Mouse (Mus musculus) olfactory bulb, adult 2 months (tissue): ENCODE results near the gene Per1.

Experiments used
- CTCF ChIP-seq: fragments of 200-500 bp; IDR thresholded peaks from 2 replicates; pipeline ENCODE4 v1.5.1; 2012; ENCODE audit warnings: low read depth, mild to moderate bottlenecking, low read length, moderate library complexity; ENCODE audit not compliant: insufficient read depth
- POLR2A ChIP-seq: fragments of 200-500 bp; IDR thresholded peaks from 2 replicates; pipeline ENCODE4 v1.6.1; 2012; ENCODE audit warnings: mild to moderate bottlenecking, low read depth, low read length, moderate library complexity; ENCODE audit not compliant: insufficient read depth

DNA sequence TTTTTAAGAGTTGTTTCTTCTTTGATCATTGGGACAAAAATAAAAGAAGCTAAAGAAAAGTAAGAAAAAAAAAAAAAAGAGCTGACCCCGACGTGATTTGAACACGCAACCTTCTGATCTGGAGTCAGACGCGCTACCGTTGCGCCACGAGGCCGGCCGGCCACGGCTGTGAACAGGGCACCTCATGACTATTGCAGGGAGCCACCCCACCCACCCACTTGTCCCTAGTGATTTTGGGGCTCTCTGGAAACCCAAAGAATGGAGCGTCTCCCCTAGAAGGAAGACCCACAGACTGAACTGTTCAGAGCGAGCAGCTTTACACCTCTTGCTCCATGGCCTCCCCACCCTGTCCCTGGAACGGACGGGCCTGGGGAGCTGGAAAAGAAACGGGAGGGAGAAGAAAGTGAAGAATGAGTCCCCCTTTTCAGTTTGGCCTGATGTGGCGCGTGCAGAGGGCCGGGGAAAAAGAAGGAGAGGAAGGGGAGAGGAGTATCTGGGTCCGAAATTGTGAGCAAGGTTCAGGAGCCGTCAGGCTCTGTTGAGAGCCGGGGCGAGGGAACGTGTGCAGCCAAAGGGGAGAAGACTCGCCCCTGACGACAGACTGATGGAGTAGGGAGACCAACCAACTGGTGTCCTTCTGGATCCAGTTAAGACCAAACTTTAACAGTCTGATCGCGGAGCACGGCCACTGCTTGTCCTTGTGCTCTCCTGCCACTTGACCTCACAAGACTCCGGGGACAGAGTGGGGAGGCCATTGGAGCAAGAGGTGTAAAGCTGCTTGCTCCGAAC, 31.4 kb upstream of the Per1 start:
- TF ChIP-seq CTCF (no peak), POLR2A (peak; percentile 48; the same call in 1 of the 2 replicates)
